Mouse (Mus musculus) telencephalon, adult 2 months (tissue): ENCODE results near the gene Tfap2e.

Experiments
- DNase-seq: peaks from one replicate; pipeline ENCODE4 v3.0.0-alpha.2; 2011; ENCODE audit warnings: low read depth, low spot score

Tfap2e gene

GRCm38 (mm10) chr4:126736001-126736414 lies at the start of gene Tfap2e:
Gene Tfap2e, minus strand, starts transcription at chr4:126736240.
- no peak for DNase-seq

GRCm38 (mm10) chr4:126782996-126783395 lies 47.0 kb upstream of the Tfap2e start:
- DNase-seq = no peak

- no peak for DNase-seq
Measured at GRCm38 (mm10) chr4:126782512-126782911, 46.5 kb upstream of the Tfap2e start.

- no peak for DNase-seq
Measured at GRCm38 (mm10) chr4:126781871-126782270, 45.8 kb upstream of the Tfap2e start.

GRCm38 (mm10) chr4:126779826-126780775 lies 44.1 kb upstream of the Tfap2e start:
- no peak for DNase-seq

- no peak for DNase-seq
Measured at GRCm38 (mm10) chr4:126779148-126779581, 43.1 kb upstream of the Tfap2e start.

GRCm38 (mm10) chr4:126775182-126775581 lies 39.1 kb upstream of the Tfap2e start:
- no peak for DNase-seq

- no peak for DNase-seq
Measured at GRCm38 (mm10) chr4:126773871-126774270, 37.8 kb upstream of the Tfap2e start.

GRCm38 (mm10) chr4:126770831-126771230 lies 34.8 kb upstream of the Tfap2e start:
- DNase-seq = no peak

- no peak for DNase-seq
Measured at GRCm38 (mm10) chr4:126769800-126770563, 33.9 kb upstream of the Tfap2e start.

- no peak for DNase-seq
Measured at GRCm38 (mm10) chr4:126763483-126763882, 27.4 kb upstream of the Tfap2e start.

- no peak for DNase-seq
Measured at GRCm38 (mm10) chr4:126762586-126763359, 26.7 kb upstream of the Tfap2e start.

GRCm38 (mm10) chr4:126759435-126759834 lies 23.4 kb upstream of the Tfap2e start:
- no peak for DNase-seq

GRCm38 (mm10) chr4:126758299-126758698 lies 22.3 kb upstream of the Tfap2e start:
- DNase-seq = no peak

- DNase-seq = no peak
Measured at GRCm38 (mm10) chr4:126756766-126757165, 20.7 kb upstream of the Tfap2e start.

GRCm38 (mm10) chr4:126754736-126755374 lies 18.8 kb upstream of the Tfap2e start:
- DNase-seq = no peak

GRCm38 (mm10) chr4:126754231-126754611 lies 18.2 kb upstream of the Tfap2e start:
- DNase-seq = no peak

GRCm38 (mm10) chr4:126753268-126754230 lies 17.5 kb upstream of the Tfap2e start, which contains the start of the genes Ncdn and AU040320:
Gene Ncdn, minus strand, starts transcription at chr4:126753438.
Gene AU040320, plus strand, starts transcription at chr4:126753544.
- peak; percentile 93 for DNase-seq

- DNase-seq = no peak
Measured at GRCm38 (mm10) chr4:126752608-126753141, 16.6 kb upstream of the Tfap2e start.
